Mouse (Mus musculus) thymus, postnatal 0 days (tissue): ENCODE results near the gene Eid3. TPM values are rescaled to one million over a fixed set of nuclear protein-coding genes. Genes with fewer than 3 reads are reported as not detected.

Source experiments
- DNase-seq: peaks from one replicate; pipeline ENCODE4 v3.0.0-alpha.2; 2015; ENCODE audit warnings: low spot score
- polyA plus RNA-seq: library from polyadenylated mRNA; unstranded; fragments of >200 nt; fragmentation: Nextera tagmentation; extraction: Ambion mirVana; gene quantifications from 2 replicates; pipeline ENCODE4 v1.2.1, GENCODE M21; 2015

The Eid3 gene
- polyA plus RNA-seq, 1 experiment from 2014 or later = 0.27 TPM

DNA sequence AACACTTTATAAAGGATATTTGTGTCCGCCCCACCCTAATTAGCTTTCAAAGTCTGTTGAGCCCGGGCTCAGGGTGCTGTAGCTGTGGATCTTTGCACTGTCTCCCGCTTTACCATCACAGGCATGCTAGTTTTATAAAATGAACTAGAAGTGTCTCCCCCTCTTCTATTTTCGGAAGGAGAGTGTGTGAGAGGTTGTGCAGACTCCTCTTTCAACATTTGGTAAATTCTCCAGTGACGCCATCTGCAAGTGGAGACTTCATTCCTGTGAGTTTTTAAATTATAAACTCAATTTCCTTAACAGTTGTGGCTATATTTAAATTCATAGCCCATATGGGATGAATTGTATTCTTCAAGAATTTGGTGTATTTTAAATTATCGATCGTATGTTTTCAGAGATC lies 42.1 kb downstream of the Eid3 start:
- DNase-seq = no peak

DNA sequence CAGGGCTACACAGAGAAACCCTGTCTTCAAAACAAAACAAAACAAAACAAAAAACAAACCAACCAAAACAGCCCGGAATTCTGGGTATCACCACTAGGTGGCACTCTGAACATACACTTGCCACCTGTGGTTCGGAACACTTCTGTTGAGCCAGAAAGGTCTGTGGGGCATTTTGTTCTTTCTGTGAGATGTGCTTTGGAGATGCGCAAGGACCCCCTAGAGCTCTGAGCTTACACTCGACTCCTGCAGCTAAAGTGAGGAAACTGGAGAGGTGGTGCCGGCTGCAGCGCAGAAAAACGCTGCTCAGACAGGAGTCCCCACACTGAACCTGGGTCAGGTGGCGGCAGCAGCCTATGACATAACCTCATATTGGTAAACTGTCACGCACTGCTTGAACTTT lies 43.0 kb downstream of the Eid3 start:
- peak; percentile 79 for DNase-seq

- DNase-seq = no peak
Observed at GRCm38 (mm10) chr10:82910198-82910597, 43.8 kb downstream of the Eid3 start.

DNA sequence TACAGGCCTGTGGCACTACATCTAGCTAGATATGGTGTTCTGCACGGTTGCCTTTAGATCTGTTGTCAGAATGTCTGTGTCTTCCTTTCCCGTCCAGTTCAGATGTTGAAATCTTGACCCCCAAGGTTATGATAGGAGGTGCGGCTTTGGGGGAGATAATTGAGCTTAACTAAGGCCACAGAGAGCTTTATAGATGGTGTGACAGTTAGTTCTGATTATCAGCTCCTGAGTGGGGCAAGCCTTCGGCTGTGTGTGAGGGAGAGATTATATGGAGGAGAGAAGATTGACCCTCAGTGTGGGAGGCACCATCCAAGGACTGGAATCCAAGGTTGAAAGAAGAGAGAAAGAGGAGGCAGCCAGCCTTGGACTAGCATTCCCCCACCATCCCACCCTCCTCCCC lies 46.8 kb downstream of the Eid3 start:
- no peak for DNase-seq

GRCm38 (mm10) chr10:82913772-82914171 lies 47.3 kb downstream of the Eid3 start:
- DNase-seq = no peak

Other genes starting within 250 kb of the Eid3 start
- gene 1190007I07Rik, start 243.4 kb upstream of the Eid3 start, polyA plus RNA-seq = 86.1 and 87.7 TPM in 2 replicates
- gene Tdg, start 236.8 kb upstream of the Eid3 start, polyA plus RNA-seq = 119 TPM in 2 replicates
- gene Glt8d2, start 176.0 kb upstream of the Eid3 start, polyA plus RNA-seq = 3.7 and 3.8 TPM in 2 replicates
- 32.1 and 34.0 TPM in 2 replicates for gene Hcfc2, start 170.5 kb upstream of the Eid3 start, polyA plus RNA-seq
- gene Nfyb, start 102.5 kb upstream of the Eid3 start, polyA plus RNA-seq = 76.8 and 79.5 TPM in 2 replicates
- 58.5 and 61.6 TPM in 2 replicates for gene Txnrd1, start 32.7 kb upstream of the Eid3 start, polyA plus RNA-seq
- gene Chst11, start 118.9 kb downstream of the Eid3 start, polyA plus RNA-seq = 2.1 TPM in 2 replicates